Mouse (Mus musculus) frontal cortex, adult (tissue): ENCODE measurements at regions not wholly inside any gene's neighbourhood (a gene's known extent, or its start where the extent isn't known, plus 50 kb on each side); places are given as distances from the start of the nearest gene placed in this dataset.

Experiments
- ATAC-seq: cut with Nextera tagmentation; 2 replicates; pipeline ENCODE4 v1.9.2; 2017; ENCODE audit warnings: mild to moderate bottlenecking, moderate library complexity, mixed read lengths; ENCODE audit not compliant: low TSS enrichment

GRCm38 (mm10) chr7:130073890-130074819 is 446.0 kb downstream of the Ate1 start:
- no peak for ATAC-seq

GRCm38 (mm10) chr7:130082662-130083061 is 437.5 kb downstream of the Ate1 start:
- no peak for ATAC-seq

- ATAC-seq = no peak
Observed at GRCm38 (mm10) chr7:130085706-130086105, 434.5 kb downstream of the Ate1 start.

- ATAC-seq = no peak
Observed at GRCm38 (mm10) chr7:130089896-130090610, 430.1 kb downstream of the Ate1 start.

GRCm38 (mm10) chr7:130091942-130092341 is 428.2 kb downstream of the Ate1 start:
- no peak for ATAC-seq

GRCm38 (mm10) chr7:130095141-130095540 is 425.0 kb downstream of the Ate1 start:
- ATAC-seq = no peak

GRCm38 (mm10) chr7:130098606-130099005 is 421.6 kb downstream of the Ate1 start:
- no peak for ATAC-seq

GRCm38 (mm10) chr7:130102671-130103070 is 417.5 kb downstream of the Ate1 start:
- no peak for ATAC-seq

- no peak for ATAC-seq
Observed at GRCm38 (mm10) chr7:130106961-130107360, 413.2 kb downstream of the Ate1 start.

- ATAC-seq = no peak
Observed at GRCm38 (mm10) chr7:130108362-130108761, 411.8 kb downstream of the Ate1 start.
